Mouse (Mus musculus): ENCODE data around the gene Ryr2. TPM values are rescaled to one million over a fixed set of nuclear protein-coding genes. Genes with fewer than 3 reads are reported as not detected.
"Not testable (repeated sequence)": the region's sequence is repeated elsewhere in the genome, so short reads cannot be mapped to it uniquely, and the experiment has no call there.

Ryr2 gene
- 0.36 and 0.41 TPM in 2 replicates for polyA plus RNA-seq (2012; rRNA removed)

- TF ChIP-seq POLR2A (IDR thresholded peaks at IDR 0.05; ENCODE audit: control insufficient read depth, low read depth, low read length): no peak
- TF ChIP-seq CTCF (IDR thresholded peaks at IDR 0.05; ENCODE audit: control insufficient read depth, insufficient read depth, insufficient replicate concordance, low read depth, low read length): peak; percentile 48; the same call in 1 of the 2 replicates
- Histone ChIP-seq H3K4me1 (ENCODE audit: control insufficient read depth, insufficient read depth, low read length) (peaks cover 9% of the 10 kb centered on the region), H3K27me3 (ENCODE audit: control insufficient read depth, insufficient read depth, low read length) (no peaks in the 10 kb centered on the region), H3K27ac (ENCODE audit: control insufficient read depth, insufficient read depth, low read depth, low read length) (no peak within 1 kb of the TSS), H3K4me3 (ENCODE audit: control insufficient read depth, low read depth, low read length) (peak within 1 kb of the TSS; percentile 32), H3K36me3 (ENCODE audit: control insufficient read depth, insufficient read depth, low read length) (no peaks in the 10 kb centered on the region)
Observed at GRCm38 (mm10) chr13:12106662-12107632, at the start of gene Ryr2. TSS of gene Ryr2 (minus strand) at chr13:12106945.

- Histone ChIP-seq H3K4me1 (ENCODE audit: control insufficient read depth, insufficient read depth, low read length) (peaks cover 9% of the 10 kb centered on the region), H3K4me3 (ENCODE audit: control insufficient read depth, low read depth, low read length) (no peak overlapping the region), H3K27ac (ENCODE audit: control insufficient read depth, insufficient read depth, low read depth, low read length) (no peak overlapping the region), H3K27me3 (ENCODE audit: control insufficient read depth, insufficient read depth, low read length) (no peaks in the 10 kb centered on the region), H3K36me3 (ENCODE audit: control insufficient read depth, insufficient read depth, low read length) (no peaks in the 10 kb centered on the region)
- TF ChIP-seq POLR2A (IDR thresholded peaks at IDR 0.05; ENCODE audit: control insufficient read depth, low read depth, low read length) (no peak), CTCF (IDR thresholded peaks at IDR 0.05; ENCODE audit: control insufficient read depth, insufficient read depth, insufficient replicate concordance, low read depth, low read length) (no peak)
Observed at GRCm38 (mm10) chr13:12153922-12154321, 47.2 kb upstream of the Ryr2 start.

- Histone ChIP-seq H3K27ac (ENCODE audit: control insufficient read depth, insufficient read depth, low read depth, low read length) (no peak overlapping the region), H3K36me3 (ENCODE audit: control insufficient read depth, insufficient read depth, low read length) (no peaks in the 10 kb centered on the region), H3K4me3 (ENCODE audit: control insufficient read depth, low read depth, low read length) (no peak overlapping the region), H3K4me1 (ENCODE audit: control insufficient read depth, insufficient read depth, low read length) (peaks cover 4% of the 10 kb centered on the region), H3K27me3 (ENCODE audit: control insufficient read depth, insufficient read depth, low read length) (no peaks in the 10 kb centered on the region)
- TF ChIP-seq POLR2A (IDR thresholded peaks at IDR 0.05; ENCODE audit: control insufficient read depth, low read depth, low read length) (no peak), CTCF (IDR thresholded peaks at IDR 0.05; ENCODE audit: control insufficient read depth, insufficient read depth, insufficient replicate concordance, low read depth, low read length) (no peak)
Observed at GRCm38 (mm10) chr13:12146918-12147507, 40.3 kb upstream of the Ryr2 start.

GRCm38 (mm10) chr13:12146402-12146801 is 39.7 kb upstream of the Ryr2 start:
- TF ChIP-seq POLR2A (IDR thresholded peaks at IDR 0.05; ENCODE audit: control insufficient read depth, low read depth, low read length) (no peak), CTCF (IDR thresholded peaks at IDR 0.05; ENCODE audit: control insufficient read depth, insufficient read depth, insufficient replicate concordance, low read depth, low read length) (no peak)
- Histone ChIP-seq H3K36me3 (ENCODE audit: control insufficient read depth, insufficient read depth, low read length) (no peaks in the 10 kb centered on the region), H3K4me3 (ENCODE audit: control insufficient read depth, low read depth, low read length) (no peak overlapping the region), H3K4me1 (ENCODE audit: control insufficient read depth, insufficient read depth, low read length) (peaks cover 4% of the 10 kb centered on the region), H3K27ac (ENCODE audit: control insufficient read depth, insufficient read depth, low read depth, low read length) (no peak overlapping the region), H3K27me3 (ENCODE audit: control insufficient read depth, insufficient read depth, low read length) (no peaks in the 10 kb centered on the region)

DNA sequence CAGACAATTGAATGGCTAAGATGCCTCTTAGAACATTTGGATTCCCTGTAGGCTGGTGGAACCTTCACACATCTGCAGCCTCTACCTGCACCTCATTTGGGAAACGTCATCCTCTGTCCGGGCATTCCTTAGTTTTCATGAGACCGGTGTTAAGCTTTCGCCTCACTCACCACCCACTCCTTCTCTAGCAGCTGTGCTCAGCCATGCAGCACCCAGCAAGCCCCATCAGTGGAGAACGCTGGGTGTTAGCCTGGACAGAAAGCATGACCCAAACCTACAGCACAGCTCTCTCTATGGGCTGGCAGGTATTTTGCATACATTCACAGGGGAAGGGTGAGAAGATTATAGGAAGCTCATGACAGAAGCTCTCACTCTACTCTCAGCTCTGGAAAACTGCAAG is 36.6 kb upstream of the Ryr2 start:
- Histone ChIP-seq H3K27ac (ENCODE audit: control insufficient read depth, insufficient read depth, low read depth, low read length) (no peak overlapping the region), H3K36me3 (ENCODE audit: control insufficient read depth, insufficient read depth, low read length) (no peaks in the 10 kb centered on the region), H3K27me3 (ENCODE audit: control insufficient read depth, insufficient read depth, low read length) (no peaks in the 10 kb centered on the region), H3K4me1 (ENCODE audit: control insufficient read depth, insufficient read depth, low read length) (peaks cover 2% of the 10 kb centered on the region), H3K4me3 (ENCODE audit: control insufficient read depth, low read depth, low read length) (no peak overlapping the region)
- no peak for TF ChIP-seq CTCF (IDR thresholded peaks at IDR 0.05; ENCODE audit: control insufficient read depth, insufficient read depth, insufficient replicate concordance, low read depth, low read length)
- no peak for TF ChIP-seq POLR2A (IDR thresholded peaks at IDR 0.05; ENCODE audit: control insufficient read depth, low read depth, low read length)

DNA sequence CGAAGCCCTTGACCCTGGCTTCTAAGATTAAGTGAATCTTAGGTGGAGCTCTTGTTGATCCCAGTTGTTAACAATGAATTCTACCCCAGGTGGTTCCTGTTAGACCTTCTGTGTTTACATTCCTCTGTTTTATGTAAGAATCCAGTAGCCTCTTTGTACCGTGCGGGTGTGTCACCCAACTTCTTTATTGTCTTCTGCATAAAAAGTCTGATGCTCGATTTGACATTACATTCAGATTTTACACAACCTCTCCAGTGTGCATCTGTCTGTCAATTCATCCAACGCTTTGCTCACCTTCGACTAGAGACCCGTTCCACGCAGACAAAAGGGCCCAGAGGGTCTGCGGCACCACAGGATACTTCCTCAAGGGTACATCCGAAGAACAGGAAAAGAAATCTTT is 29.7 kb upstream of the Ryr2 start:
- not testable (repeated sequence) for H3K36me3 ChIP-seq (ENCODE audit: control insufficient read depth, insufficient read depth, low read length); H3K27me3 ChIP-seq (ENCODE audit: control insufficient read depth, insufficient read depth, low read length); H3K27ac ChIP-seq (ENCODE audit: control insufficient read depth, insufficient read depth, low read depth, low read length); H3K4me1 ChIP-seq (ENCODE audit: control insufficient read depth, insufficient read depth, low read length); H3K4me3 ChIP-seq (ENCODE audit: control insufficient read depth, low read depth, low read length)

- H3K27me3 ChIP-seq (ENCODE audit: control insufficient read depth, insufficient read depth, low read length): no peaks in the 10 kb centered on the region
- TF ChIP-seq CTCF (IDR thresholded peaks at IDR 0.05; ENCODE audit: control insufficient read depth, insufficient read depth, insufficient replicate concordance, low read depth, low read length) (no peak), POLR2A (IDR thresholded peaks at IDR 0.05; ENCODE audit: control insufficient read depth, low read depth, low read length) (no peak)
- H3K4me1 ChIP-seq (ENCODE audit: control insufficient read depth, insufficient read depth, low read length): no peaks in the 10 kb centered on the region
- H3K4me3 ChIP-seq (ENCODE audit: control insufficient read depth, low read depth, low read length): no peak overlapping the region
- no peaks in the 10 kb centered on the region for H3K36me3 ChIP-seq (ENCODE audit: control insufficient read depth, insufficient read depth, low read length)
- no peak overlapping the region for H3K27ac ChIP-seq (ENCODE audit: control insufficient read depth, insufficient read depth, low read depth, low read length)
Observed at GRCm38 (mm10) chr13:12133549-12133948, 26.8 kb upstream of the Ryr2 start.
